Mouse (Mus musculus) intestine, embryonic 14.5 days (tissue): ENCODE results near the gene Gm9936. TPM values are rescaled to one million over a fixed set of nuclear protein-coding genes. Genes with fewer than 3 reads are reported as not detected.
A peak's percentile ranks its signal among the peaks of the same experiment; 100 is the strongest.

ENCODE experiments used
- ATAC-seq: fragments of 200-750 bp; cut with Nextera tagmentation; replicated peaks from 2 replicates; pipeline ENCODE4 v1.8.0; 2017; ENCODE audit warnings: low read depth, moderate number of reproducible peaks, moderate TSS enrichment, moderate library complexity; ENCODE audit not compliant: low FRiP score, low TSS enrichment
- DNase-seq: peaks from one replicate; pipeline ENCODE4 v3.0.0-alpha.2; 2018; ENCODE audit warnings: low spot score
- H3K27ac ChIP-seq: fragments of 300-500 bp; sonication (generic); 2 replicates; pipeline ENCODE4 v1.5.1; 2014; ENCODE audit warnings: low read depth, mild to moderate bottlenecking, control low read depth
- H3K27me3 ChIP-seq: fragments of 300-500 bp; sonication (generic); replicated peaks from 2 replicates; pipeline ENCODE4 v1.6.1; 2014; ENCODE audit warnings: low read length, control low read depth; ENCODE audit not compliant: control insufficient read depth, insufficient read depth
- H3K36me3 ChIP-seq: fragments of 300-500 bp; sonication (generic); 2 replicates; pipeline ENCODE4 v1.6.1; 2014; ENCODE audit warnings: low read length, control low read depth; ENCODE audit not compliant: control insufficient read depth, insufficient read depth
- H3K4me1 ChIP-seq: fragments of 300-500 bp; sonication (generic); replicated peaks from 2 replicates; pipeline ENCODE4 v1.6.1; 2014; ENCODE audit warnings: low read length, control low read depth, mixed read lengths; ENCODE audit not compliant: control insufficient read depth, insufficient read depth
- H3K4me2 ChIP-seq: fragments of 300-500 bp; sonication (generic); 2 replicates; pipeline ENCODE4 v1.6.1; 2014; ENCODE audit warnings: low read length
- H3K4me3 ChIP-seq: fragments of 300-500 bp; sonication (generic); 2 replicates; pipeline ENCODE4 v1.5.1; 2014; ENCODE audit warnings: low read depth, low read length, control low read depth, mixed read lengths
- H3K9ac ChIP-seq: fragments of 300-500 bp; sonication (generic); 2 replicates; pipeline ENCODE4 v1.6.1; 2014; ENCODE audit warnings: mild to moderate bottlenecking, low read length
- H3K9me3 ChIP-seq: fragments of 300-500 bp; sonication (generic); 2 replicates; pipeline ENCODE4 v1.6.1; 2016; ENCODE audit warnings: low read length, control low read depth; ENCODE audit not compliant: control insufficient read depth
- WGBS: fragments of 180-500 bp; shearing (Covaris S2); extraction: QIAGEN DNeasy Blood & Tissue Kit; methylation state at CpG from one replicate; pipeline ENCODE4 v1.1.7; 2014; 5-methylcytosine and 5-hydroxymethylcytosine counted together
- polyA plus RNA-seq: library from polyadenylated mRNA; unstranded; fragments of >200 nt; fragmentation: Nextera tagmentation; extraction: Ambion mirVana; gene quantifications from 2 replicates; pipeline ENCODE4 v1.2.1, GENCODE M21; 2014

Gene Gm9936
- 0.13 and 0.38 TPM in 2 replicates for polyA plus RNA-seq

DNA sequence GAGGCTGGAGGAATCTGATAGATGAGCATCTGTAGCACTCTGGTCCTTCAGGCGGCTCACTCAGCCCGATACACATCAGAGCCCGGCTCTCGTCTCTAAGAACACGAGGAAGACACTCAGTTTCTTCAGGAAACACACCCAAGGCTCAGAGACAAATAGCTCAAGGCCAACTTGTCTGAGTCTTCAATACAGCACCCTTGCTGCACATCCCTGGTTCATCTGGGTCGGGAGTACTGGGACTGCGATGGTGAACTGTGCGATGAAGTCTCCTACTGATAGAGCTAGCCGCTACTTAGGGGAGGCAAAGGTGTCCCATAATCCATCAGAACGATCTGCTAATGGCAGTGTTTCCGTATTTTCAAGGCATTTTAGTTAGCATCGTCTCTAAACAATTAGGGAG is at the start of gene Gm9936:
TSS of gene Gm9936 (minus strand) at position 101 of the 400 bp plus-strand sequence.
- peak within 1 kb of the TSS; percentile 21 for H3K4me3 ChIP-seq
- peaks cover 7% of the 10 kb centered on the region for H3K27me3 ChIP-seq
- no peak for ATAC-seq
- H3K9ac ChIP-seq = no peak within 1 kb of the TSS
- H3K9me3 ChIP-seq = no peaks in the 10 kb centered on the region
- no peak for DNase-seq
- no peaks in the 10 kb centered on the region for H3K36me3 ChIP-seq
- no peak within 1 kb of the TSS for H3K27ac ChIP-seq
- no peaks in the 10 kb centered on the region; the same call in 1 of the 2 replicates for H3K4me1 ChIP-seq
- H3K4me2 ChIP-seq = peak within 1 kb of the TSS; percentile 46
- WGBS = 83% methylated on average over 12 of the region's 12 CpGs

DNA sequence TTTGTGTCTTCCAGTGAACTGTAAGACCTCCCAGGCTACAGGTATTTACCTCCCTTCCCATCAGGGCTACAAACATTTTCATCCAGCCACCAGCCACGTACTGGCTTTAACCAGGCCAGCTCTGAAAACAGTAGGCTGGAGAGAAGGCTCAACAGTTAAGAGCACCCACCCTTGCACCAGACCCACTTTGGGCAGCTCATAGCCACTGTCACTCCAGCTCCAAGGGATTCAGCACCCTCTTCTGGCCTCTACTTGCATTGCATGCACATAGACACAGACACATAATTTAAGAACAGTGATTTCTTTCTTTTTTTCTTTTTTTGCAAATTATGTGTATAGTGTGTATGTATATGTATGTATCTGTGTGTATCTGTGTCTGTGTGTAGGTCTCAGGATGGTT is 43.9 kb upstream of the Gm9936 start:
- DNase-seq = peak; percentile 71
- no peaks in the 10 kb centered on the region for H3K4me1 ChIP-seq
- H3K9me3 ChIP-seq = 0 out of 2 replicates have a peak, but pooled peaks cover 5% of the 10 kb centered on the region
- no peaks in the 10 kb centered on the region for H3K36me3 ChIP-seq
- H3K27me3 ChIP-seq = no peaks in the 10 kb centered on the region
- H3K4me3 ChIP-seq = no peak overlapping the region
- H3K9ac ChIP-seq = no peak overlapping the region
- no peak overlapping the region for H3K4me2 ChIP-seq
- H3K27ac ChIP-seq = no peak overlapping the region
- ATAC-seq = no peak
- WGBS = 62% methylated on average over 1 of the region's 1 CpGs

DNA sequence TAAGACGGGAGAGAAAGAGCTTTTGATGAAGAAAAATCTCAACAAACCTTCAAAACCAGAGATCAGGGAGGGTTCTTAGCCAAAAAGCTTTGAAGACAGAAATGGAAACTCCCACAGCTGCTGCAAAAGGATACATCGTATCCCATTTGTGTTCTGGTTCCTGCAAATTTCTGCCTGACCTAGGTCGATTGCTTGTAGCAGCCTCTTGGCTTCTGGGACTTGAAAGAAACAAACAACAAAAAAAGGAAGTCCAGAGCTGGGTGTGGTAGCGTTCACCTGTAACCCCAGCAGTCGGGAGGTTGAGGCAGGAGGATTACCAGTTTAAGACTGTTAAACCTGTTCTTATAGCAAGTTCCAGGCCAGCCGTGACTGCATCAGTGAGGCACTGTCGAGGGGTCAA is 40.4 kb upstream of the Gm9936 start:
- H3K36me3 ChIP-seq = no peaks in the 10 kb centered on the region
- H3K4me2 ChIP-seq = no peak overlapping the region
- ATAC-seq (no peak), DNase-seq (no peak)
- H3K4me1 ChIP-seq = no peaks in the 10 kb centered on the region
- no peak overlapping the region for H3K27ac ChIP-seq
- H3K9ac ChIP-seq = no peak overlapping the region
- no peaks in the 10 kb centered on the region for H3K27me3 ChIP-seq
- no peaks in the 10 kb centered on the region for H3K9me3 ChIP-seq
- 72% methylated on average over 7 of the region's 7 CpGs for WGBS
- H3K4me3 ChIP-seq = no peak overlapping the region

DNA sequence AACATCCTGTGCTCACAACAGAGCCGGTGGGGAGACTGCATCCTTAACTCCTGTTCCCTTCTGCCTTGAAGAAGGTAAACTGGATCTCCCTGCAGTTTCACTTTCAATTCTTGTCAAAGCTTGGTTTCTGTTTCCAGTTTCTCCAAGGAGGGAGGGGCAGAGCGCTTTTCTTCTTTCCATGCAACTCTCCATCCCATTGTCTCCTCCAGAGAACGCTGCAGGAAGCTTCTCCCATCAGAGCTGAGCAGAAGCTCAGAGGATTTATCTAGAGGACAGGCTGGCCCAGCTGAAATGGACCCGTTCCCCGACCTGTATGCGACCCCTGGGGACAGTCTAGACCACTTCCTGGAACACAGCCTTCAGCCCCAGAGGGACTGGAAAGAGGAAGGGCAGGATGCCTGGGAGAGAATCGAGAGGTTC is 38.9 kb upstream of the Gm9936 start:
- no peaks in the 10 kb centered on the region for H3K27me3 ChIP-seq
- WGBS = 11% methylated on average over 7 of the region's 7 CpGs
- H3K27ac ChIP-seq = no peak overlapping the region; the same call in 1 of the 2 replicates
- H3K4me2 ChIP-seq = peak overlapping the region; percentile 32
- H3K4me1 ChIP-seq = no peaks in the 10 kb centered on the region
- H3K4me3 ChIP-seq = peak overlapping the region; percentile 12
- no peak for ATAC-seq
- no peaks in the 10 kb centered on the region for H3K9me3 ChIP-seq
- DNase-seq = peak; percentile 64
- no peak overlapping the region for H3K9ac ChIP-seq
- H3K36me3 ChIP-seq = no peaks in the 10 kb centered on the region

DNA sequence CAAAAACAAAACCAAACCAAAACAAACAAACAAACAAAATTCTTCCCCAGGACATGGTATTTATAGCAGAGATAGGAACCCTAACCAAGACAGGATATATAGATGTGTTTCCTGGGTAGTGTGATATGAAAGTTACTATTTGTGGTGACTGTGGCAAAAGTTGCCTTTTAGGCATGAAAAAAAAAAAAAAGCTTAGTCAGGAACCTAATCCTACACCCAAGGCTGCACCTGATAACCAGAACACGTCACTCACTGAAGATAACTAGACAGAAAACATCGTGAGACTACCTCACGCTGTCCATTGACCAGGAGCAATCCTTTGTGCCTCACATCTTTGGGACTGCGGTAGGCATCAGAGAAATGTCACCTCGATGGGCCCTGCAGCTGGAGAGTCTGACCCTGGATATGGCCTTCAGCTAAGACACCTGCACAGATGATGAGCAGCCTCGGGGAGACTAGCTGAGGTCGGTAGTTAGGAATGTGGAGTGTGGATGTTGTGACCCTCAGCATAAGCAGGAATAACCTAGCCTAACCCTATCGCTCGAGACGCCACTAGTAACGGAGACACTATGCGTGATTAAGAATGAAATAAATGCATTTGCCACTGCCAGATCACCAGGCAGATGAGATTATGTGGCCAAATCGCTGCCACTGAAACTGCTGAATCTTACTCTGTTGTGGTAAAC is 38.3 kb upstream of the Gm9936 start, which contains the start of gene Oasl2:
TSS of gene Oasl2 (plus strand) at position 249 of the 686 bp plus-strand sequence.
- H3K27me3 ChIP-seq = no peaks in the 10 kb centered on the region
- peak within 1 kb of the TSS; percentile 12 for H3K4me3 ChIP-seq
- no peaks in the 10 kb centered on the region for H3K9me3 ChIP-seq
- H3K9ac ChIP-seq = no peak within 1 kb of the TSS
- DNase-seq (peak; percentile 62), ATAC-seq (no peak)
- H3K27ac ChIP-seq = no peak within 1 kb of the TSS; the same call in 1 of the 2 replicates
- no peaks in the 10 kb centered on the region for H3K4me1 ChIP-seq
- no peaks in the 10 kb centered on the region for H3K36me3 ChIP-seq
- H3K4me2 ChIP-seq = peak within 1 kb of the TSS; percentile 32
- WGBS = 64% methylated on average over 13 of the region's 13 CpGs

DNA sequence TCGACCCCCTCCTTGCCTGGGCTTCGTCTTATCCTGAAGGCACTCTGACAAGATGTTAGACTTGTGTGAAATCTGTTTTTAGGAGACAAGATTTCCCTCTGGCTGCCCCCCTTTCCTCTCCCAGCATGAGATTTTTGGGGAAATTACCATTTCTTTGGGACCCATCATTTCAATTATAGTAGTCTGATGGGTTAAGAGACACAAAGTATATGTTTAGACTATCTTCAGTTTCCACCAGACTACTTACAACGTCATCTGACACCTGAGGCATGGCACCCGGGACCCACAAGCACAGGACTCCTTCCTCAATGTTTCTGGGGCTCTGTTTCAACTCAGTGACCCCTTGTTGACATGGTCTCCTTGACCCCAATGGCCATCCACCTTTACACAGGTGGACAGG is 37.1 kb upstream of the Gm9936 start:
- H3K9me3 ChIP-seq = no peaks in the 10 kb centered on the region
- no peak for ATAC-seq

DNA sequence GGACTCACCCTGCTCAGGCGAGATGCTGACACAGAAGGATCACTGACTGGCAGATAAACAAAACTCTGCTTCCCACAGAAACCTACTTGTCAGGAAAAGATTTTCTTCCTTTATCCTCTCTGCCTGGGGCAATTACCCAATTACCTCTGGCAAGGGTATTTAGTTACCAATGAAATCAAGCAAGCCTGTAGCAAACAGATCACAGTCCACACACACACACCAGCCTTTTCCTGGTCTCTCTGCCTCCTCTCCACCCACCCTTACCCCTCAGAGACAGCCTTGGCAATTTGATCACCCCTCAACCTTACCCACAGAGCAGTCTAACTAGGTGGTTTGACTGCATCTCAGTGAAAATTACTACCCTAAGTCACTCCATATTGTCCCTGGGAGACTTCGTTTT is 30.5 kb upstream of the Gm9936 start:
- no peak overlapping the region for H3K4me3 ChIP-seq
- H3K36me3 ChIP-seq = no peaks in the 10 kb centered on the region
- H3K4me2 ChIP-seq = no peak overlapping the region
- WGBS = 67% methylated on average over 2 of the region's 2 CpGs
- H3K4me1 ChIP-seq = no peaks in the 10 kb centered on the region
- H3K9ac ChIP-seq = no peak overlapping the region
- no peak overlapping the region for H3K27ac ChIP-seq
- no peaks in the 10 kb centered on the region for H3K27me3 ChIP-seq
- DNase-seq (no peak), ATAC-seq (no peak)
- no peaks in the 10 kb centered on the region for H3K9me3 ChIP-seq

More for the DNA sequence above, 37.1 kb upstream of the Gm9936 start:
- H3K27ac ChIP-seq = no peak overlapping the region
- no peak overlapping the region for H3K9ac ChIP-seq
- no peak for DNase-seq
- no peaks in the 10 kb centered on the region for H3K27me3 ChIP-seq
- no peaks in the 10 kb centered on the region for H3K4me1 ChIP-seq
- no peak overlapping the region for H3K4me2 ChIP-seq
- no peak overlapping the region for H3K4me3 ChIP-seq
- WGBS = 76% methylated on average over 4 of the region's 4 CpGs
- H3K36me3 ChIP-seq = no peaks in the 10 kb centered on the region

DNA sequence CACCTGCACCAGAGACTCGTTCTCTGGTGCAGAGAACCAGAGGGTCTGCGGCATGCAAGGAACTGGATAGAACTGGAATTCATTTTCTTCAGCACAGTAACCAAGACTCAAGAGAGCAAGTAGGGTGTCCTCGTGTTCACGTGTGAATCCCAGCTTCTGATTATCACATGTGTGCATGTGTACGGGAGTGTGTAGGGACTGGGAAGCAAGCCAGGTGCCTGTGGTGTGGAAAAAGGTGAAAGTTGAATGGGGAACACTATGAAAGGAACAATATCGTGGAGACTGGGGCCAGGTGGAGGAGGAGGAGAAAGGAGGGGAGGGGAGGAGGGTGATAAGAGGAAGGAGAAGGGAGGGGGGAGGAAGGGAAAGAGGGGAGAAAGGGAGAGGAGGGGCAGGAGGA is 28.3 kb upstream of the Gm9936 start:
- H3K4me3 ChIP-seq = no peak overlapping the region
- H3K27ac ChIP-seq = no peak overlapping the region
- no peaks in the 10 kb centered on the region for H3K9me3 ChIP-seq
- H3K4me1 ChIP-seq = no peaks in the 10 kb centered on the region
- H3K9ac ChIP-seq = no peak overlapping the region
- no peaks in the 10 kb centered on the region for H3K36me3 ChIP-seq
- no peak for DNase-seq
- no peak overlapping the region for H3K4me2 ChIP-seq
- ATAC-seq = no peak
- no peaks in the 10 kb centered on the region for H3K27me3 ChIP-seq
- WGBS = 77% methylated on average over 6 of the region's 6 CpGs

DNA sequence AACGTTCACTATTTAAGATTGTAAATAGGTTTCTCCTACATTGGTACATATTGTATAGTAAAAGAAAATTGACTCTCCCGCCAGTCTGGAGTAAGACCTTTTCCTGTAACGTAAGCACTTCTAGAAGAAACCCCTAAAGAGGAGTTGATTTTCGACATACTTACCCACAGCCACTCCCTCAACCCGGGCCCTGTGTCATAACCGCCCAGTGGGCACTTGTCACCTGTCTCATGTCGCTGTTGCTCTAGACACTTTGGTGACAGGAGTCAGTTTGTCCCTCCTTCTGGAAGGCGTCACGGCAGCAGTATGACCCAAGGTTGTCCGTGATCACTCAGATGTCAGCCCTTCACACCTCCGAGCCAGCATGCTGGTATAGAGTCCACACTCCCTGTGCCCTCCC is 24.5 kb upstream of the Gm9936 start:
- H3K4me1 ChIP-seq = no peaks in the 10 kb centered on the region
- H3K4me3 ChIP-seq = no peak overlapping the region
- H3K27me3 ChIP-seq = no peaks in the 10 kb centered on the region
- no peaks in the 10 kb centered on the region for H3K9me3 ChIP-seq
- H3K4me2 ChIP-seq = no peak overlapping the region
- no peak overlapping the region for H3K27ac ChIP-seq
- no peak overlapping the region for H3K9ac ChIP-seq
- WGBS = 83% methylated on average over 11 of the region's 11 CpGs
- ATAC-seq = no peak
- no peak for DNase-seq
- H3K36me3 ChIP-seq = no peaks in the 10 kb centered on the region
